20 mouse cellular contexts compared by ENCODE assay signal in genomic region chr1:30460295-30460958, GRCm38 (mm10).
"Had no signal": no experiment of that assay in that cellular context is flagged by ENCODE, and none has a peak within 500 bp of the region (broad histone marks: within the 10 kb centered on the region; RNA-seq: fewer than 3 reads in every experiment).

No protein-coding gene starts in this region.

- H3K27me3 ChIP-seq: megakaryocyte, embryonic 14.5 days; midbrain, embryonic 12.5 days; neural tube, embryonic 13.5 days; neural tube, embryonic 15.5 days had no signal

- H3K9ac ChIP-seq: lung, embryonic 14.5 days; midbrain, embryonic 12.5 days; neural tube, embryonic 13.5 days; neural tube, embryonic 15.5 days had no signal

- H3K4me3 ChIP-seq: megakaryocyte, embryonic 14.5 days; midbrain, embryonic 10.5 days; midbrain, embryonic 12.5 days; myocyte; neural tube, embryonic 13.5 days; neural tube, embryonic 15.5 days had no signal

- H3K9me3 ChIP-seq: megakaryocyte, embryonic 14.5 days; midbrain, embryonic 10.5 days; midbrain, embryonic 12.5 days; neural tube, embryonic 13.5 days; neural tube, embryonic 15.5 days had no signal

- ATAC-seq: midbrain, embryonic 16.5 days had no signal

- H3K4me1 ChIP-seq: megakaryocyte, embryonic 14.5 days; midbrain, embryonic 10.5 days; midbrain, embryonic 12.5 days; neural tube, embryonic 13.5 days; neural tube, embryonic 15.5 days had no signal

- DNase-seq: lung, adult 18-20 months; lung, embryonic 14.5 days; lung, postnatal 10 days; midbrain, embryonic 14.5 days; retina, postnatal 1 day; right cerebral cortex, adult 18-20 months; right cerebral cortex, postnatal 25 days; right cerebral cortex, postnatal 4 days; spleen, adult 18-20 months; thymus, adult 18-20 months; thymus, postnatal 14 days; thymus, postnatal 36 days had no signal

- H3K27ac ChIP-seq: macrophage; midbrain, embryonic 10.5 days; midbrain, embryonic 12.5 days; neural tube, embryonic 13.5 days; neural tube, embryonic 15.5 days had no signal

- H3K4me2 ChIP-seq: lung, embryonic 14.5 days; midbrain, embryonic 12.5 days; neural tube, embryonic 13.5 days; neural tube, embryonic 15.5 days had no signal

- H3K36me3 ChIP-seq: midbrain, embryonic 10.5 days; midbrain, embryonic 12.5 days; neural tube, embryonic 13.5 days; neural tube, embryonic 15.5 days had no signal
